Mouse (Mus musculus) lung, postnatal 14 days (tissue): ENCODE data around the gene Far2.

Experiments
- DNase-seq: peaks from one replicate; pipeline ENCODE4 v3.0.0; 2021

Gene Far2

GRCm38 (mm10) chr6:148046881-148047649 lies at the start of gene Far2:
TSS of gene Far2 (plus strand) at chr6:148047259.
- no peak for DNase-seq

DNA sequence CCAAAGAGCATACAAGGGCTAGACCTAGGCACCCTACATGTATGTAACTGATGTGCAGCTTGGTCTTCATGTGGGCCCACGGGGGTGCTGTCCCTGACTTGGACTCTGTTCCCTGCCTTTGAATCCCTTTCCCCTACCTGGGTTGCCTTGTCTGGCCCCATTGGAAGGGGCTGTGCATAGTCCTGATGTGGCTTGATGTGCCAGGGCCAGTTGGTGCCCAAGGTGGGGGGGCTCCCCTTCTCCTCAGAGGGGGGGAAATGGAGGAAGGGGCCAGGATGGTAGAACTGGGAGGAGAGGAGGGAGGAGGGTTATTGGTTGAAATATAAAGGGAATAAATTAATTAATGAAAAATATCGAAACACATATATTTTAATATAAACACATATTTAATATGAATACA lies 46.6 kb upstream of the Far2 start:
- no peak for DNase-seq

DNA sequence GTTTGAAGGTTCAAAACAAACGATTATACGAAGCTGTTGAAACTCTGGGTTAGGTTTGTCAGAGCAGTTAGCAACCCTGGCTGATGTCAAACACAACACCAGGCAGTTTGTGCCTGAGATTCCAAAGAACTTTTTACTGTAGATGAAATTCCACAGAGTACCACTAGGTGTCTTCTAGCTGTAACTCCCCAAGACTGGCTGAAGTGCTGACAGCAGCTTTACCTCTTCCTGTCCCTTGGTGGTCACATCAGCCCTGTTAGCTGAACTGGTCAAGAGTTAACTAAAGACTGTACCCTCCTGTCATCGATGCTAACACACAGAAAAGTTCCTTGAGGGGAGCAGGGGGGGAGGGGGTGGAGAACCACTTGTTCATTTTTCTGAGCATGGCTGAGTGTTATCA lies 46.0 kb upstream of the Far2 start:
- DNase-seq = no peak

DNA sequence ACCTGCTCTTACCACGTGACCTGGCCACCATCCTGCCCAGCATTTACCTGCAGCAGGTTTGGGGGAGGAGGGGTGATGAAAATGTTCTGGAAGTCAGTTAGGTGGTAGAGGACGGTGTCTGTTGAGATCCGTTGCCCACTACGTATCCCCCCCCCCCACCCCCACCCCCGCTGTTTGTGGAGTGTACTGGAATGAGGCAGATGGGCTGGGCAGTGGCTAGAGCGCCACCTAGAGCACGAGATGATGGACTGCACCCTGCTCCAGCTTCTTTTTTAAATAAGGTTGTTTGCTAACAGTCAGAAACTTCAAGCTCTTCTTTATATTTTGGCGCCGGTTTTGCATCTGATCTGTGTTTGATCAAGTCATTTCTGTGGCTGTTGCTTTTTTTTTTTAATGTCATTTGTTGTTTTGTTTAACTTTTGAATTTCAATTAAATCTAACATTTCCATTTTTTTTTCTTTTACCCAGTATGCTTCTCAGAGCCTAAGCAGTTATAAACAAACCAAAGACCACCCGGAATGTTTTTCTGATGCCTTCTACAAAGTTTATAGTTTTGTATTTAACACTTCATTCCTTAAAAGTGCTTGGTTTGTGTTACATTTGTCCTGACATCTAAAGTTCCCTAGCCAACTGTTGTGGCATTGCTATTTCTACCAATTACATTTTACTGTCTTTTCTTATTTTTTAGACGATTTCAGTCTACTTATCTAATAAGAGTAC lies 40.8 kb upstream of the Far2 start:
- DNase-seq = peak; percentile 1

- no peak for DNase-seq
Measured at GRCm38 (mm10) chr6:148040759-148041158, 6.3 kb upstream of the Far2 start.

- no peak for DNase-seq
Measured at GRCm38 (mm10) chr6:148047650-148047988, 560 bp downstream of the Far2 start.

DNA sequence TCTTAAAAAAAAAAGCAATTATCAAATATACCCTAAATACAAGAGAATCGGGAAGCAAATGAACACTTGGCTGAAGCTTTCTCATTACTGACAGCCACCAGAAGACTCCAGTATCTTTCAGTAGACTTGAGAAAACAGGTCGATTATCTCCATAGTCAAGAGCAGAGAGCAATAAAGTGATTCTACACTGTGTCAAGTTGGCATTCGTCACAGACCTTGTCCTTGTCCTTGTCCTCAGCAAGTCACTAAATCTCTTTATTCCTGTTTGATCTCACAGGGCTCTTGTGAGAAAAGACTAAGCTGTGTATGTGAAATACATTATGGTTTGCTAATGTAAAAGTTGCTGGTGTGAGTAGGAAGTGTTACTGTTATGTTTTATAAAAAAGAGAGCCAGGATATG lies 16.1 kb downstream of the Far2 start:
- DNase-seq = no peak

GRCm38 (mm10) chr6:148066267-148066666 lies 19.2 kb downstream of the Far2 start:
- no peak for DNase-seq

- no peak for DNase-seq
Measured at GRCm38 (mm10) chr6:148068786-148069185, 21.7 kb downstream of the Far2 start.

- no peak for DNase-seq
Measured at GRCm38 (mm10) chr6:148073599-148073998, 26.5 kb downstream of the Far2 start.

DNA sequence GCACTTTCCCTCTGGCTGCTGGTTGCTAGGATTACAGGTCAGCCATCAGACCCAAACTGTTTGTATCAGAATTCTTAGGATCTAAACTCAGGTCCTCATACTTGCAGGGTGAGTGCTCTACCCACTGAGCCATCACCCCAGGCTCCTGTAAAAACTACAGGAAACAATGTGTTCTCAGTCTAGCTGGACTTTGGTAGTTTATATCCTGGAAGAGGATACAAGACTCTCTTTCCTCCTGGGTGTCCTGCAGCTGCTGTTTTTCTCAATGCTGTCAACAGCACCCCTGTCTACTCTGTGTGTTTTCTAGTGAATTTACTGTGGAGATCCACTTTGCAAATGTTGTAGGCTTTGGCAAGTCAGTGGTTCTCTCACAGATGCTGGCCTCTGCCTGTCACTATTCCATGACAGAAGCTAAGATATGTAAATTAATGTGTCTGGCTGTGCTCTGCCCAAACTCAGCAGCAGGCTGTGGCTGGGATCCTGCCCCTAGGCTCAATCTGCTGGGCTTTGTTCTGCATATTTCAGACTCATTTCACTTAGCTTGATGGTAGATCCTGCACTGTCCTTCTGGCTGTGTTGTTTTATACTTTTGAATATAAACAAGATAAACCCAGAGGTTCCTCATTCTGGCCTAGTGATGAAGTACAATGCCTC lies 27.3 kb downstream of the Far2 start:
- DNase-seq = no peak

- DNase-seq = no peak
Measured at GRCm38 (mm10) chr6:148083864-148084263, 36.8 kb downstream of the Far2 start.

- no peak for DNase-seq
Measured at GRCm38 (mm10) chr6:148084403-148084802, 37.3 kb downstream of the Far2 start.

GRCm38 (mm10) chr6:148097039-148097438 lies 50.0 kb downstream of the Far2 start:
- no peak for DNase-seq

GRCm38 (mm10) chr6:148101977-148102376 lies 54.9 kb downstream of the Far2 start:
- DNase-seq = no peak

GRCm38 (mm10) chr6:148102434-148102833 lies 55.4 kb downstream of the Far2 start:
- DNase-seq = no peak

- peak; percentile 41 for DNase-seq
Measured at GRCm38 (mm10) chr6:148104212-148104611, 57.2 kb downstream of the Far2 start.

- DNase-seq = no peak
Measured at GRCm38 (mm10) chr6:148105722-148106268, 58.7 kb downstream of the Far2 start.

- DNase-seq = no peak
Measured at GRCm38 (mm10) chr6:148108741-148109472, 61.8 kb downstream of the Far2 start.

GRCm38 (mm10) chr6:148110996-148111633 lies 64.1 kb downstream of the Far2 start:
- DNase-seq = no peak

DNA sequence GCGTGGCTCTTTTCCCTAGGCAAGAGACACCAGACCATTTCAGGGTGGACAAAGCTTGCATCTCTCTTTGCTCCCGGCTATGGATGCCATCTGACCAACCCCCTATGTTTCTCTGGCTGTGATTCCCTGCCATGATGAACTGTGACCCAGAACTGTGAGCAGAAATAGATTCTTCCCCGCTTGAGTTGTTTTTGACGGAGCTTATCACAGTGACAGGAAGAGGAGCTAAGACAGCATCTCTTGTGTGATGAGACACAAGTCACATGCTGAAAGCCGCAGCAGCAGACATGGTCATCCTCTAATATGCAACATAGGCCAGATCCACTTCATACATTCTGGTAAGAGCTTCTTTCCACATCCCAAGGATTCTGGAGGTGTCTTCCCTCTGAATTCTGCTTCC lies 69.3 kb downstream of the Far2 start:
- DNase-seq = no peak

DNA sequence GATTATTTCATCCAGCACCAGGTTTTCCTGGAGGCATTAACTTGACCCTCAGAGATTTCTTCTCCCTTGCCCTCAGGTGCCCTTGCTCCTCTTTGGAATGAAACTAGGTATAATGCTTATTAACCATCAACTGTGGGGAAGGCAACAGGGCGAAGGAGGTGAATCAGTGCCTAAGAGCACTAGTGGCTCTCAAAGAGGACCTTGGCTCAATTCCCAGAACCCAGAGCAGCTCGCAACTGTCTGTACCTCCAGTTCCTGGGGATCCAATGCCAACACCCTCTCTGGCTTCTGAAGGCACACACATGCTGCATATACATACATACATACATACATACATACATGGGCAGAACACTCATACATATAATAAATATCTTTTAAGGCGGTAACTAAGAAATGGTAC lies 69.8 kb downstream of the Far2 start:
- no peak for DNase-seq

DNA sequence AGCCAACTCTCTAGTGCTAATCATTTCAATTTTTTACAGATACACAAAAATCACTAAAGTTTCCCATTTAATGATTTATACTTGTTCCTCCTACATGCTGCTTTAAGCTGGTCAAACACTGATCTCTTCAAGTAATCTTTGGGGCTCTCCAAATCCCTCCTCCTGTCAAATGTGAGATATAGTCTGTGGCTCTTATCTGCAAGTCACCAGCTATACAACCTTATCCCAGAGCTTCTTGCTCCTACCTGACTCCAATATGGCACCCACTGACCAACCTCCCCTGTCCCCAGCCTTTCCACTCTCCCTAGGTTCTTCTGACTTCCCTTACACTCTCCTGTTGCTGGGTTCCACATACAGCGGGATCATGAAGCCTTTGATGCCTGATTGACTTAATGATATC lies 70.6 kb downstream of the Far2 start:
- DNase-seq = no peak
